ENCODE assay signal across 20 mouse cellular contexts in the genomic region with DNA sequence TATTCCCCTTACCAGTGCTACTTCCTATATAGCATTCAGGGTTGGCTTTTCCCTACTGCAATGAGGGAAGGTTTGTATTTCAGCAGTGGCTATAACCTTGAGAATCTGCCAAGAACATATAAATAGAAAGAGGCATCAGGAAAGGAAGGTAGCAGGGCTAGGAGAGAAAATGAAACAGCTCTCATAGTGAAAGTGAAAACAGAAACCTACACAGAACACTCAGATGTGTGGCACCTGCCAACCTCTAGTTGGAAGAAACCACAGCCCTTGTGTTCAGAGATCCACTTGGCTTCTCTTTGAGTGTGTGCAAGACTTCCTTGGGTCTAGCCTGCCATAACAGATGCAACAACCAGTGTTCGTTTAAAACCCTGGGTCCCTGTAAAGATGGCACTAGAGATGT.
DNase-seq lines count a peak whose midpoint lies in the region; ATAC-seq and TF ChIP-seq lines count a peak whose summit lies in the region.
"Had no signal": no experiment of that assay in that cellular context is flagged by ENCODE, and none has a peak within 500 bp of the region (broad histone marks: within the 10 kb centered on the region; RNA-seq: fewer than 3 reads in every experiment).

No protein-coding gene starts in this region.

- H3K27ac ChIP-seq in midbrain, embryonic 15.5 days, result 0 out of 2 replicates have a peak overlapping the region, but pooled peaks have one; percentile 25
- H3K27ac ChIP-seq in midbrain, postnatal 0 days (ENCODE audit: low read depth, low read length), result no peak overlapping the region
- no peak overlapping the region for H3K27ac ChIP-seq in intestine, embryonic 15.5 days
- no peak overlapping the region for H3K27ac ChIP-seq in liver, postnatal 0 days (ENCODE audit: low read depth)
- H3K27ac ChIP-seq: embryonic facial prominence, embryonic 10.5 days; heart, embryonic 15.5 days had no signal

- H3K27me3 ChIP-seq in midbrain, embryonic 15.5 days (replicated peaks), result no peaks in the 10 kb centered on the region
- no peaks in the 10 kb centered on the region for H3K27me3 ChIP-seq in midbrain, postnatal 0 days (ENCODE audit: insufficient read depth, low read length)
- no peaks in the 10 kb centered on the region for H3K27me3 ChIP-seq in intestine, embryonic 15.5 days (replicated peaks)
- H3K27me3 ChIP-seq in liver, postnatal 0 days (ENCODE audit: insufficient read depth, low read length), result no peaks in the 10 kb centered on the region
- H3K27me3 ChIP-seq: heart, embryonic 15.5 days had no signal

- H3K4me3 ChIP-seq in midbrain, embryonic 15.5 days, result no peak overlapping the region
- no peak overlapping the region for H3K4me3 ChIP-seq in midbrain, postnatal 0 days (ENCODE audit: low read depth, low read length)
- H3K4me3 ChIP-seq in intestine, embryonic 15.5 days (replicated peaks), result no peak overlapping the region
- no peak overlapping the region for H3K4me3 ChIP-seq in liver, postnatal 0 days (ENCODE audit: low read depth, low read length)
- H3K4me3 ChIP-seq: embryonic facial prominence, embryonic 10.5 days; heart, embryonic 15.5 days had no signal

- WGBS in midbrain, embryonic 15.5 days, result 57% methylated on average over 1 of the region's 1 CpGs
- WGBS in midbrain, postnatal 0 days, result 45% methylated on average over 1 of the region's 1 CpGs
- WGBS in intestine, embryonic 15.5 days, result 77% methylated on average over 1 of the region's 1 CpGs
- 42% methylated on average over 1 of the region's 1 CpGs for WGBS in liver, postnatal 0 days (ENCODE audit: insufficient replicate concordance)

- no peak for ATAC-seq in midbrain, embryonic 15.5 days (replicated peaks)
- ATAC-seq in midbrain, postnatal 0 days (ENCODE audit: low FRiP score), result no peak
- peak; percentile 99 for ATAC-seq in activated CD4-positive, CD25-positive, alpha-beta regulatory T cell, adult 4 months
- ATAC-seq in intestine, embryonic 15.5 days, result no peak
- ATAC-seq in liver, postnatal 0 days, result no peak

- TF ChIP-seq EP300 in liver, postnatal 0 days (IDR thresholded peaks at IDR 0.05; ENCODE audit: low read depth), result no peak

- no peaks in the 10 kb centered on the region; the same call in 1 of the 2 replicates for H3K4me1 ChIP-seq in midbrain, embryonic 15.5 days
- no peaks in the 10 kb centered on the region for H3K4me1 ChIP-seq in midbrain, postnatal 0 days (ENCODE audit: insufficient read depth, low read length)
- no peaks in the 10 kb centered on the region for H3K4me1 ChIP-seq in intestine, embryonic 15.5 days (replicated peaks)
- H3K4me1 ChIP-seq in liver, postnatal 0 days (ENCODE audit: insufficient read depth), result no peaks in the 10 kb centered on the region
- H3K4me1 ChIP-seq: embryonic facial prominence, embryonic 10.5 days; heart, embryonic 15.5 days had no signal

- no peaks in the 10 kb centered on the region for H3K9me3 ChIP-seq in midbrain, embryonic 15.5 days
- no peaks in the 10 kb centered on the region for H3K9me3 ChIP-seq in midbrain, postnatal 0 days (ENCODE audit: low read length)
- H3K9me3 ChIP-seq in intestine, embryonic 15.5 days, result no peaks in the 10 kb centered on the region
- no peaks in the 10 kb centered on the region for H3K9me3 ChIP-seq in liver, postnatal 0 days (ENCODE audit: low read length)
- H3K9me3 ChIP-seq: embryonic facial prominence, embryonic 10.5 days; heart, embryonic 15.5 days had no signal

- H3K9ac ChIP-seq in midbrain, embryonic 15.5 days, result no peak overlapping the region
- H3K9ac ChIP-seq in midbrain, postnatal 0 days (replicated peaks; ENCODE audit: low read length, poor library complexity, severe bottlenecking), result no peak overlapping the region
- H3K9ac ChIP-seq in intestine, embryonic 15.5 days, result no peak overlapping the region
- H3K9ac ChIP-seq in liver, postnatal 0 days (replicated peaks), result no peak overlapping the region
- H3K9ac ChIP-seq: heart, embryonic 15.5 days had no signal

- no peak overlapping the region for H3K4me2 ChIP-seq in midbrain, embryonic 15.5 days
- no peak overlapping the region for H3K4me2 ChIP-seq in midbrain, postnatal 0 days (ENCODE audit: low read depth, low read length, poor library complexity, severe bottlenecking)
- H3K4me2 ChIP-seq in intestine, embryonic 15.5 days (replicated peaks), result no peak overlapping the region
- no peak overlapping the region for H3K4me2 ChIP-seq in liver, postnatal 0 days (ENCODE audit: low read depth, low read length)
- H3K4me2 ChIP-seq: heart, embryonic 15.5 days; liver, embryonic 11.5 days had no signal

- TF ChIP-seq CTCF in midbrain, postnatal 0 days (IDR thresholded peaks at IDR 0.05), result no peak
- TF ChIP-seq CTCF in liver, postnatal 0 days (IDR thresholded peaks at IDR 0.05; ENCODE audit: low read depth), result no peak

- DNase-seq in midbrain, postnatal 0 days (ENCODE audit: low spot score), result no peak
- peak; percentile 46 for DNase-seq in CD4-positive, CD25-positive, alpha-beta regulatory T cell, adult 2 months (ENCODE audit: low read depth, low spot score)
- peak; percentile 35 for DNase-seq in naive thymus-derived CD4-positive, alpha-beta T cell, adult 2 months (ENCODE audit: low read depth)
- no peak for DNase-seq in liver, postnatal 0 days
- DNase-seq: adrenal gland, postnatal 36 days; cerebellum, adult 18-20 months; gastrocnemius, postnatal 10 days; heart, adult 11 months; heart, postnatal 4 days; kidney, adult 2 months; kidney, postnatal 14 days; lung, adult 2 months; lung, postnatal 36 days; thymus, postnatal 14 days had no signal

- no peaks in the 10 kb centered on the region for H3K36me3 ChIP-seq in midbrain, embryonic 15.5 days (replicated peaks)
- no peaks in the 10 kb centered on the region for H3K36me3 ChIP-seq in midbrain, postnatal 0 days (ENCODE audit: insufficient read depth, low read length)
- no peaks in the 10 kb centered on the region for H3K36me3 ChIP-seq in intestine, embryonic 15.5 days
- H3K36me3 ChIP-seq in liver, postnatal 0 days (replicated peaks; ENCODE audit: insufficient read depth, low read length), result no peaks in the 10 kb centered on the region
- H3K36me3 ChIP-seq: embryonic facial prominence, embryonic 10.5 days; heart, embryonic 15.5 days had no signal

Comparison
In these comparisons a context has a peak if more than half of its experiments do, and no peak if none do; other contexts are left out.
1. DNase-seq: peak in CD4-positive, CD25-positive, alpha-beta regulatory T cell, adult 2 months (single experiment) and naive thymus-derived CD4-positive, alpha-beta T cell, adult 2 months (single experiment); none in midbrain, postnatal 0 days (single experiment) and liver, postnatal 0 days (single experiment).